ENCODE assay signal across 8 mouse cellular contexts in the genomic region with DNA sequence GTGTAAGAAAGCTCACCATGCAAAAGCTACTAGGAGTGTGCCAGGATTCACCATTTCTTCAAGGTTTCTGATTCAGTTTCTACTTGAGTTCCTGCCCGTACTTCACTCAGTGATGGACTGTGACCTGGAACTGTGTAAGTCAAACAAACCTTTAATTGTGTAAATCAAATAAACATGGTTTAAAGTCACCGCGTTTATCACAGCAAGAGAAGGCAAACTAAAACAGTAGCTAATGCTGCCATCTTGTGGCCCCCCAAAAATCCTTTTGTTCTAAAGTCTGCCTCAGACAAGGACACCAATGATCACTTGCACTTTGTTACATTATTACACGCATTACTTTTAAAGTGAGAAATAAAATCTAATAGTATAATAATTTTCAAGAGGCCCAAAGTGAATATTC.
A peak's percentile ranks its signal among the peaks of the same experiment; 100 is the strongest.
DNase-seq lines count a peak whose midpoint lies in the region; ATAC-seq lines count a peak whose summit lies in the region.

No protein-coding gene starts in this region.

- H3K4me3 ChIP-seq in hindbrain, embryonic 11.5 days (ENCODE audit: low read depth, low read length), result no peak overlapping the region
- no peak overlapping the region for H3K4me3 ChIP-seq in neural tube, embryonic 12.5 days

- no peaks in the 10 kb centered on the region for H3K4me1 ChIP-seq in hindbrain, embryonic 11.5 days (replicated peaks; ENCODE audit: control insufficient read depth, insufficient read depth, low read length)
- no peaks in the 10 kb centered on the region for H3K4me1 ChIP-seq in neural tube, embryonic 12.5 days

- H3K4me2 ChIP-seq in hindbrain, embryonic 11.5 days (replicated peaks; ENCODE audit: low read depth, low read length), result no peak overlapping the region
- no peak overlapping the region for H3K4me2 ChIP-seq in neural tube, embryonic 12.5 days (replicated peaks)

- no peak overlapping the region for H3K27ac ChIP-seq in hindbrain, embryonic 11.5 days (ENCODE audit: low read depth, low read length)
- no peak overlapping the region for H3K27ac ChIP-seq in neural tube, embryonic 12.5 days

- H3K27me3 ChIP-seq in hindbrain, embryonic 11.5 days (ENCODE audit: control insufficient read depth, insufficient read depth, low read length), result no peaks in the 10 kb centered on the region
- H3K27me3 ChIP-seq in neural tube, embryonic 12.5 days (replicated peaks), result no peaks in the 10 kb centered on the region

- 38% methylated on average over 4 of the region's 4 CpGs for WGBS in hindbrain, embryonic 11.5 days
- WGBS in neural tube, embryonic 12.5 days, result 34% methylated on average over 4 of the region's 4 CpGs

- peak; percentile 34 for DNase-seq in adrenal gland, postnatal 10 days
- no peak for DNase-seq in adrenal gland, adult 8-10 months
- peak; percentile 57 for DNase-seq in NIH3T3 (ENCODE audit: low read depth)
- DNase-seq in fibroblast of lung, adult 2 months (ENCODE audit: low read depth), result peak; percentile 9
- DNase-seq in hindbrain, embryonic 11.5 days (ENCODE audit: low spot score), result peak; percentile 48
- DNase-seq in layer of hippocampus, postnatal 14 days (ENCODE audit: low spot score in 2 of 2), result peak; percentile 14 to 44
- DNase-seq in ovary, adult 18-20 months (ENCODE audit: low spot score), result no peak

- H3K9me3 ChIP-seq in hindbrain, embryonic 11.5 days (ENCODE audit: control insufficient read depth, low read length), result no peaks in the 10 kb centered on the region
- no peaks in the 10 kb centered on the region for H3K9me3 ChIP-seq in neural tube, embryonic 12.5 days

- ATAC-seq in hindbrain, embryonic 11.5 days (ENCODE audit: low FRiP score), result no peak
- peak; percentile 13; the same call in 1 of the 2 replicates for ATAC-seq in neural tube, embryonic 12.5 days (ENCODE audit: low FRiP score, low read depth)

- H3K9ac ChIP-seq in hindbrain, embryonic 11.5 days (ENCODE audit: low read depth, low read length), result no peak overlapping the region
- H3K9ac ChIP-seq in neural tube, embryonic 12.5 days, result no peak overlapping the region

- H3K36me3 ChIP-seq in hindbrain, embryonic 11.5 days (ENCODE audit: control insufficient read depth, insufficient read depth, low read length), result no peaks in the 10 kb centered on the region
- no peaks in the 10 kb centered on the region for H3K36me3 ChIP-seq in neural tube, embryonic 12.5 days

Comparison
In these comparisons a context has a peak if more than half of its experiments do, and no peak if none do; other contexts are left out.
1. DNase-seq: peak in adrenal gland, postnatal 10 days (single experiment), NIH3T3 (single experiment), fibroblast of lung, adult 2 months (single experiment), hindbrain, embryonic 11.5 days (single experiment) and layer of hippocampus, postnatal 14 days (2 of 2); none in adrenal gland, adult 8-10 months (single experiment) and ovary, adult 18-20 months (single experiment).